Mouse (Mus musculus): ENCODE data around the gene Slc35c2.

The Slc35c2 gene

GRCm38 (mm10) chr2:165287202-165287984 is at the start of gene Slc35c2:
Gene Slc35c2 (minus strand): TSS chr2:165287869.
- peak; percentile 97 for DNase-seq (ENCODE audit: low read depth, low spot score)

GRCm38 (mm10) chr2:165337191-165337590 is 49.5 kb upstream of the Slc35c2 start:
- DNase-seq (ENCODE audit: low read depth, low spot score), result peak; percentile 69

GRCm38 (mm10) chr2:165332610-165333210 is 45.0 kb upstream of the Slc35c2 start:
- DNase-seq (ENCODE audit: low read depth, low spot score), result no peak

- no peak for DNase-seq (ENCODE audit: low read depth, low spot score)
These were observed 42.0 kb upstream of the Slc35c2 start for GRCm38 (mm10) chr2:165329703-165330102.

GRCm38 (mm10) chr2:165328746-165329145 is 41.1 kb upstream of the Slc35c2 start:
- DNase-seq (ENCODE audit: low read depth, low spot score), result no peak

GRCm38 (mm10) chr2:165327386-165327785 is 39.7 kb upstream of the Slc35c2 start:
- no peak for DNase-seq (ENCODE audit: low read depth, low spot score)

GRCm38 (mm10) chr2:165326304-165327190 is 38.9 kb upstream of the Slc35c2 start, which contains the start of gene Elmo2:
Gene Elmo2 (minus strand): TSS chr2:165326479.
- peak; percentile 99 for DNase-seq (ENCODE audit: low read depth, low spot score)

GRCm38 (mm10) chr2:165325521-165326303 is 38.0 kb upstream of the Slc35c2 start:
- no peak for DNase-seq (ENCODE audit: low read depth, low spot score)

- DNase-seq (ENCODE audit: low read depth, low spot score), result peak; percentile 80
These were observed 36.3 kb upstream of the Slc35c2 start for GRCm38 (mm10) chr2:165323928-165324327.

- no peak for DNase-seq (ENCODE audit: low read depth, low spot score)
These were observed 35.8 kb upstream of the Slc35c2 start for GRCm38 (mm10) chr2:165323484-165323883.

- DNase-seq (ENCODE audit: low read depth, low spot score), result no peak
These were observed 34.5 kb upstream of the Slc35c2 start for GRCm38 (mm10) chr2:165321981-165322735.

- DNase-seq (ENCODE audit: low read depth, low spot score), result peak; percentile 59
These were observed 33.8 kb upstream of the Slc35c2 start for GRCm38 (mm10) chr2:165321381-165321888.

GRCm38 (mm10) chr2:165320531-165321150 is 33.0 kb upstream of the Slc35c2 start:
- peak; percentile 83 for DNase-seq (ENCODE audit: low read depth, low spot score)

- DNase-seq (ENCODE audit: low read depth, low spot score), result peak; percentile 33
These were observed 31.8 kb upstream of the Slc35c2 start for GRCm38 (mm10) chr2:165319503-165319902.

- DNase-seq (ENCODE audit: low read depth, low spot score), result peak; percentile 31
These were observed 31.3 kb upstream of the Slc35c2 start for GRCm38 (mm10) chr2:165318941-165319340.

- DNase-seq (ENCODE audit: low read depth, low spot score), result peak; percentile 36
These were observed 30.1 kb upstream of the Slc35c2 start for GRCm38 (mm10) chr2:165317621-165318263.

- peak; percentile 94 for DNase-seq (ENCODE audit: low read depth, low spot score)
These were observed 29.3 kb upstream of the Slc35c2 start for GRCm38 (mm10) chr2:165316837-165317473.

GRCm38 (mm10) chr2:165316204-165316603 is 28.5 kb upstream of the Slc35c2 start:
- DNase-seq (ENCODE audit: low read depth, low spot score), result no peak

GRCm38 (mm10) chr2:165314197-165314596 is 26.5 kb upstream of the Slc35c2 start:
- no peak for DNase-seq (ENCODE audit: low read depth, low spot score)
